Mouse (Mus musculus) brain, adult 2 months (tissue): ENCODE results near the gene Mindy3.

Source experiments
- DNase-seq: peaks from one replicate; pipeline ENCODE4 v3.0.0; 2011; ENCODE audit warnings: low read depth, low spot score

Gene Mindy3

DNA sequence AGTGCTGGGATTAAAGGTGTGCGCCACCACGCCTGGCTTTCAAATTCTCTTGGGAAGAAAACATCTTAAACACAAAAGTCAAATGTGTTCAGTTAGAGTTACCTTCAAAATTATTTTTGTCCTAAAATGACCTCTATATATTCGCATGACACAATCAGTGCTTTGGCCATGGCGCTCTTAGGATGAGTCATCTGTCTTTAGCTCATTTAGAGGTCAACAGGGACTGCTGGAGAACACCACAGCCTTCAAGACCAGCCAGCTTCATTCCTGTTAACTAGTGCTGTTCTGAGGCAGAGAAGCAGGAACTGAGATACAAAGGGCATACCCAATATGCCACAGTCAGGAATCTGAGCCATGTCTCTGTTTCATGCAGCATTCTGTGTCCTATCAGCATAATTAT is 47.9 kb downstream of the Mindy3 start:
- DNase-seq, result no peak

DNA sequence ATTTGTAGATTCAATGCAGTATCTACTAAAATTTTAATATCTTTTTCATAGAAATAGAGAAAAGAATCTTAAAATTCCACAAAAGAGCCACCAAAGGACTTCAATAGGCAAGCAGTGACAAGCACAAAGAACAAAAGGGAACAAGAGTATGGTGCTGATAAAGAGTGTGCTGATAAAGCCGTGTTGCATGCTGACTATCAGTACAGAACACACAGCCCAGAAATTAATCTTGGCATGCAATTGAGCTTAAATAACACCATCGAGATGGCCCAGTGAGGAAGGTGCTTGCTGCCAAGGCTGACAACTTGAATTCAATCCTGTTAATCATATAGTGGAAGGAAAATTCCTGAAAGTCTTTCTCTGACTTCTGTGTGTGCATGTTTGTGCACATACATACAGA is 50.8 kb downstream of the Mindy3 start:
- no peak for DNase-seq

DNA sequence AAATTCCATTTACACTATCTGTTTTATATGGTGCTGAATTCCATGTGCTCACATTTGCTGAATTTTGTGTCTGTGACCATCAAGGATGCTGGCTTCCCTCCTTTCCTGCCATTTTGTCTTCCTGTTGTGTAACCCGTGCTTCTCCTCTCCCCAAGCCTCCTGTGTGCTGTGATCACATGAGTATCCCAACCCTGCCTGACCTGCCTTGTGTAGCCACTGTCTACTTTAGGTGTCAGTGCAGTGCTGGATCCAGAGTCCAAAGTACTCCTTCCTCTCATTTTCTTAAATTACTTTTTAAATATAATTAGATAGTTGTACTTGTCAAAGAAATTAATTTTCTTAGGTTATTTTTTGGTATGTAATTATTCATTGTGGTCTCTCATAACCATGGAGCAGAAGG is 51.3 kb downstream of the Mindy3 start:
- DNase-seq, result no peak

DNA sequence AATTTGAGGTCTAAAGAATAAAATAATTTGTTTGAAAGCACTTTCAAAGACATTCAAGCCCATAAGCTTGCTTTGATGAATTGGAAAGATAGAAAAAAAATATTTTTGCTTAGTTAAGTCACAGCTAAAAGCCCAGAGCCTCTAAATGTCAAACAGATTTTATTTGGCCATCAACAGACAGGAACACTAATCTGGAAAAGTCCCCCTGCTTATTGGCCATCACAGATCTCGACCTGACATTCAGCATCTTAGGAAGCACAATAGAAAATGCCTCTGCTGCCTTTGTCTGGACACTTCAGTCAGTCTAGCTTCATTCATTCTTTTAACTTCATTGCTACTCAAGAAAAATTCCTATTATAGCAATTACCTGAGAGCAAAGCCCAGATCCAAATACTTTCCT is 58.0 kb downstream of the Mindy3 start:
- no peak for DNase-seq

DNA sequence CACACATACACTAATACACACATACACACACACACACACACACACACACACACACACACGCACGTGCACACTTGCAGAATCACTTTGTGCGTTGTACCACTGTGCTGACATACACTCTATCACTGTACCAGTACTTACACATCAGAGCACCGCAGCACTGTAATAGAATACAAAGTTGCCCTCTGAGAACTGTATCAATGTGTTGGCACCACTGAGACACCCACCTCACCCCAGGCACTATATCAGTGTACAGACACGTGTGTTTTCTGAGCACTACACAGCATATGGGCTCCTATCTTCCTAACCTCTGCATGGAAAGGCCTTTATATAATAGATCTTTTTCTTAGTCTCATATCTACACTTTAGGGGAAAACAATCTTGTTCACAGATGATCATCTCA is 64.4 kb downstream of the Mindy3 start:
- no peak for DNase-seq

DNA sequence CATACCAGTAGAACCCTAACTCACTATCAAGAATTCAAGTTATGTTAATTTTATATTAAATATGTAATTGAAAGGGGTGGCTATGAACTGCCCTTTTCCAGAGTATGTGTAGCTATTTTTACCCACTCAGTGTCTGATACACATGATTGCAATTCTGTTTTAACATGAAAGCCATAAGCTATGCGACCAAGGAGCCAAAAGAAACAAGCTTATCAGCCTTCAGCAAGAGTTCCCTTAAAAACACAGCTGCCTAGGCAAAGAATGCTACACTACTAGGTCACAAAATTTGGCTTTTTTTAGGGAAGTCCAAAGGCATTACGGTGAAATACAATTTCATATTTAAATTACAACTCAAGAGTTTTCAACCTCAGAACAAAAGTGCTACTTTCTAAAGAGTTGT is 70.4 kb downstream of the Mindy3 start:
- DNase-seq, result no peak

DNA sequence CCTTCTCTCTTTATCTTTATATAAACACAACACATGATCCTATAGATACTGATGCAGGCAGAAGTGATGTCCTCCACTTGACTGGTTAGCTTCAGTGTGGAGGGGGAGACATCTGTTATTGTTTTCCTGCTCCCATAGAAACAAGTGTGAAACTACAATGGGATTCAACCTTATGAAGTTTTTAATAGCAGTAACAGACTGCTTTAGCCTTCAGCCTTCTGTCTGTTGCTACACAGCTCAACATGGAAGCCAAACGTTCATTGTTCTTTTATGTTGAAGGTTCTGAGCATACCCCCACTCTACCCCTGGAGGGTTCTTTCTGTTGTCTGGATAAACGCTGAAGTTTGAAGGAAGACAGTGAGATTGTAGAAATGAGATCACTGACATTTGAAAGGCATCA is 87.3 kb downstream of the Mindy3 start:
- DNase-seq, result peak; percentile 73

DNA sequence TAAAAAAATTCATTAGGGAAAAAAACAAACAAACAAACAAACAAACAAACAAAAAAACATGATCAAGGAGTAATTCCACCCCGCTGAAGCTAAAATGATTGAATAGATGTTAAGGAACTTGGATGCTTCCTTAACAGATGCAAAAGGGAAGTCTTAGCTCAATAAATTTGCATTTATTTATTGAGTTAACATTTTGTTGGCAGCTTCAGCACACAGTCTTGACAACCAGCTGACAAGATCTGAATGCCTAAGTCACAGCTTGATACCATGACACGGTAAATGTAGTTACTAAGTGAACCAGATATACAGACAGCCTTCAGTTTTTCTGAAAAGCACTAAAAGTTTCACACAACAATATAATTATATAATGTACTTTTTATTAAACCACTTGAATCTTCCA is 89.7 kb downstream of the Mindy3 start:
- no peak for DNase-seq

DNA sequence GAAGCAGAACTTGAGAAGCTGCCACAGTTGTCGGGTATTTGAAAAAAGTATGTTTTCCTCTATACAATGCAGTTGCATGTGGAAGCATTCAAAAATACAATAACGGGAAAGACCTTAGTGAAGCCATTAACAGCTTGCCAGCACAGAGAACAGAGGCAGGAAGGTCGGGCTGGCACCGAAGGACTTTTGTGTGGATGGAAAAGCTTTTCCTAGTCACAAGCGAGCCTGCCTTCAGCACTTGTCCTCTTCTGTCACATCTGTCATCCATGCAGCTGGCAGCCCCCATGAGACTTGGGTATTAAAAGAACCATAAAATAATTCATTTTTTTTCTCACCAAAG is 90.2 kb downstream of the Mindy3 start:
- DNase-seq, result no peak

DNA sequence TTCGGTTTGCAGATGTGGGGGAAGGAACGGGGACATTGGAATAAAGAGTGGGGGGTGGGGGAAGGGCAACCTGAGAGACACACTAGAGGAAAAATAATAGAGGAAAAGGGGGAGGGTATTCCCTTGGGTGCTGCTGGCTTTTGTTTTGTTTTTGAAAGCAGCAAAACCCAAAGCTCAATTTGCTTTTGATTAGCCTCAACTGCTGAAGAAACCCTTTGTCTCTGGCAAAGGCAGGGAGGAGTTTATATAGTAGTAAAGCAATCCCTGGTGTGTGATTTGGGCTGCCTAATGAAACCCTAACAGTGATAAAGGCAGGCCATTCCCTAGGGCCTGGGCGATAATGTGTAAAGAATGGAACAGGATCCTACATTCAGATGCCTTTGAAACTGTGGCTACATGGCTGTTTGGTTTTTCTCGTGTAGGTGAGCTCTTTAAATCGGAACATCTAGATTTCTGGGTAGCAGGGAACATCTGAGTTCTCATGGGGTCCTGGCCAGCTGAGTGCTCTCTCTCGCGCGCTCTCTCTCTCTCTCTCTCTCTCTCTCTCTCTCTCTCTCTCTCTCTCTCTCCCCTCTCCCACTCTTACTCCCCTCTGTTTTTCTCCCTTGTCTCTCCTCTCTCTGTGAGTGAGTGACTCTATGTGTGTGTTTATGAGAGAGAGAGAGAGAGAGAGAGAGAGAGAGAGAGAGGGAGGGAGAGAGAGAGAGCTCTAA is 90.8 kb downstream of the Mindy3 start:
- no peak for DNase-seq

DNA sequence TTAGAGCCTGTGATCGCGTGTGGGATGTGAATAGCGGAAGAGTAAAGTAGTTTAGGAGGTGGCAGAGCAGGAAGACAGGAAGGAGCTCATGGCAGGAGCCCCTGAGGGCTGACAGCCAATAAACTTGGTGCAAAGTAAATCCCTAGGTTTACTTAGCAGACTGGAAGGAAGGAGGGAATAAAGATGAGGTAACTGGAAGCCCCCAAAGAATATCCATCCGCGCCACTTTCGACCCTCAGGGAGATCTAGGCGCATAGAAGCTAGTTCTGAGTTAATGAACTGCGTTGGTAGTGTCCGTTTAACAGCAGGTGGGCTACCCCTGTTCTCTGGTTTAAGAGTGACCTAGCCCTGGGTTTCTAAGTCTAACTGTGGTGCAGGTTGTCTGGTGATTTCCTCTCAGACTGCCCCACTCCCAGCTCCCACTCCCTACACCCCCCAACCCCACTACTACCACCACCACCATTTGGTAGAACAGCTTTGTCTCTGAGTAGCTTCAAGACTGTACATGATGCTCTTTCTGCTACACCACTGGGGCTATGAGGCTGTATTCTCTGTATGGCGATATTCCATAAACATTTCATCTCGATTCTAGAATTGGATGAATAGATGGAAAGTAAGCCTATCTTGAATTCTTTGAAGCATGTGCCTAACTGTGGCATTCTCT is 91.4 kb downstream of the Mindy3 start:
- DNase-seq, result no peak

DNA sequence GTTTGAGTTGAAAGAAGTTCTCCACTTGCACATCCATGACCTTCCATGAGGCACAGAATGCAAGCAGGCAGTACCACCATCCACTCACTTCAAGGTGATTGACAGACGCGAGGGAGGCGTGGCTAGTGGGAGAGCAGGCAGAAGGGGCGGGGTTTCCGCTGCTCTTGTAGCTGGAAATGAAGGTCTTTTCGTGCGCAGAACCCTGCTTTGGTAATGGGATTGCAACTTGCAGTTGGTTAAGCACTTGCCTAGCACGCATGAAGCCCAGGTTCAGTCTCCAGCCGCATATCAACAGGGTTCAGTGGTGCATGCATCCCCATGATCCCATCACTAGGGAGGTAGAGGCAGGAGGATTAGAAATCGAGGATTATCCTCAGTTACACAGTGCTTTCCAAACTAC is 92.1 kb downstream of the Mindy3 start:
- no peak for DNase-seq

DNA sequence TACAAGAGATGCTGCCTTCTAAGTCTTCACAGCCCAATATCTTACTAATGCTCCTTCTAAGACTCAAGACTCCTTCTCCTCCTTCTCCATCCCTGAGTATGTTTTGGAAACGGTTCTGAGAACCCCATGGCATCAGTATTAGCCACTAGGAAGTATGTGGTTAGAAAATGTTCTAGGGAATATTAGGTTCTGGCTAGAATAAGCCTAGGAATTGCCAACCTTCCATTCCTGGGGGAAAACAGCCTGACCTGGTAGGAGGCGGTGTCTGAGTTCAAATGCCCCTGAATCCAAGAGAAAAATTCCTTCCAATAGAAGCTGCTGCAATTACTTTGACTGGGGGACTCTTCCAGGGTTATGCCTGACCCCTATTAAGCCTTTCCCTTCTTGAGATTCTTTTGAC is 93.4 kb downstream of the Mindy3 start:
- DNase-seq, result no peak

DNA sequence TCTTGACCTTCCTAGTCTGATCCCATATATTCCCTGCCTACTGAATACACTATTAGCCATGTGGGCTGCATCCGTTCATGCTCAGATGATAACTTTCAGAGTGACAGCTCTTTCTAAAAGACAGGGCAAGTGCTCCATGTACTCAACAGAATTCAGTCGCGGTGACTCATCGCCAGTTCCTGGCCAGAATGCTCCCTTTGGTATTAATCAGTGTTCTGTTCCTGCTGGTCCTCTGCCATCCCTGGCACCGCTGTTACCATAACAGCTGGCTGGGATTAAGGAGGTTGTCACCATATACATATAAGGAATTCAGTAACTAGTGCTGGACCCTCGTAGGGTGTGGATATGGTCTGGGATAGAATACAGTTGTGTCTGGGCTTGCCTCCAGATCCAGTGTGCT is 93.9 kb downstream of the Mindy3 start:
- DNase-seq, result peak; percentile 61

DNA sequence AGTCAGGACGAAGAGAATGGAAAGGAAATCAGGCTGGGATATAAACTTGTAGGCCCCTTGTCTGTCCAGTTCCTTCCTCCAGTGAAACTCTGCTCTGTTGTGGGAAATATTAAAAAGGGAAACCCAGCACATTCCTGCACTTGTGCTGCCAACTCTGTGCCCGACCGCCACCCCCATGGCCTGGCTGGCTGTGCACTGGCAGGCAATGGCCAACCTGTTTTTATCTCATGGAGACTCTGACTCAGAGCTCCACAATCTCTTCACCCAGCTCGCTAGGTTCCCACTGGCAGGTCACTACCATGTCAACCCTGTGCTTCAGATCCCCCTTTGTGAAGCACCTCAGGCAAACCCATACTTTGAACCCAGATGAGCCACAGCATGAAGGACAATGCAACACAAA is 98.4 kb downstream of the Mindy3 start:
- DNase-seq, result no peak

DNA sequence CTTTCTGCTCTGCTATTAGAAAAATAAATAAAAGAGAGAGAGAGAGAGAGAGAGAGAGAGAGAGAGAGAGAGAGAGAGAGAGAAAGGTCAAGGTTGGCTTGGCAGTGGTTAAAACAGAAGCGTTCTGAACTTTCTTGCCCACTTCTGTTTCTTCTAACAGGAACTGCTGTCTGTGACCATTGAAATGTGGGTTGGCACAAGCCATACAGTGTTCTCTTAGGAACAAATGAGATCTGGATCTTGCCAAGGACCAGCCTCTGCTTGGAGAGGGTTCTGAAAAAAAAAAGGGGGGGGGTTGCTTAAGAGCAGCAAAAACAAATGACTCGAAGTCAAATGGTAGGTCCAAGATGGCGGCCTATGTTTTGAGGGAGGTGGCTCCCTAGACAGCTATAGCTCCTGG is 100.6 kb downstream of the Mindy3 start:
- no peak for DNase-seq

DNA sequence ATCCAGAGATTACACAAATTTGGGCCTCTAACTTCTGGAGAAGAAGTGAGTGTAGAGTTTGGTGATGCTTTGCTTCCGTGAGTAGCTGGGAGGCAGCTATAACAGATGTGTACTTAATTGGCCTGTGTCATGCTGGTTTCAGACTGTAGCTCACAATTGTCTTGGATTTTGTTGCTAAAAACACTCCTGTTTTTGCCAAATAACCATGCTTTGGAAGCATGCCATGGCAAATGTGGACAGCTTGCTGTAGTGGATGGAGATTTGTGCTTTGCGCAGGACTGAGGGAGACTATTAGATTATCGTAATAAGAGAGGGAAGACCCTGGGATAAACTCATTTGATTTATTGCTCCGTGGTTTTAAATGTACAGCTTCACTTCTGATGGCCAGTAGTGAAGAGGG is 101.2 kb downstream of the Mindy3 start:
- peak; percentile 26 for DNase-seq

DNA sequence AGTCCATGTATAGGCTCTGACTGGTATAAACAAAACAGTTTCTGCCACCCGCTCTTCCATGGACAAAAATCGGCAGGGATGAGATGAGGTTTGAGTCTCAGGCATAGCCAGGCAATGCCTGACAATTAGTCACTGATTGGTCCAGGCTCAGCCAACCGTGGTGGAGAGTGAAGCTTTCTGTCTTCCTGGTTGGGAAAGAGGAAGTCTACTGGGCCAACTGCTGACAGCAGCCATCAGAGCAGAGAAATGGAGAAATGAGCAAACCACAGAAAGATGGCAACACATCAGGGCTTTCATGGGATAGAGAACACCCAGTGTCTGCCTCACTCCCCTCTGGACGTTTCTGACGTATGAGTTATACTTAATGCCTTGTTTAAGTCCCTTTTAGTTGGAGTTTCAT is 101.9 kb downstream of the Mindy3 start:
- peak; percentile 41 for DNase-seq

DNA sequence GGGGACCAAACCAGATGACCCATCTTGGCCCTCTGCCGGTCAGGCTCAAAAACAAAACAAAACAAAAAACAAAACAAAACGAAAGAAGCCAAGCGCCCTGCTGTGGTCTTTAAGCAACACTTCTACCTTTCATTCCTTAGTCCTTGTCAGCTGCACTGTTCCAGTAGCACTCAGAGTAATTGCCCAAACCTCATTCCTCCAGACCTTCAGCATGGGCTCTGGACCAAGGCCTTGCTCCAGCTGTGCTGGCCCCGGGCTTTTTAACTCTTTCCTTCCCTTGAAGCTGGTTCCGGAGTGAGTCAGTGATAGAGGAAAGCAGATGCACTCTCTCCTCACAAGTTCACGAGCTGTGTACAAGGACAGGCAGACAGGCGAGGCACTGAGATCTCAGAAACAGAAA is 102.9 kb downstream of the Mindy3 start:
- DNase-seq, result no peak

DNA sequence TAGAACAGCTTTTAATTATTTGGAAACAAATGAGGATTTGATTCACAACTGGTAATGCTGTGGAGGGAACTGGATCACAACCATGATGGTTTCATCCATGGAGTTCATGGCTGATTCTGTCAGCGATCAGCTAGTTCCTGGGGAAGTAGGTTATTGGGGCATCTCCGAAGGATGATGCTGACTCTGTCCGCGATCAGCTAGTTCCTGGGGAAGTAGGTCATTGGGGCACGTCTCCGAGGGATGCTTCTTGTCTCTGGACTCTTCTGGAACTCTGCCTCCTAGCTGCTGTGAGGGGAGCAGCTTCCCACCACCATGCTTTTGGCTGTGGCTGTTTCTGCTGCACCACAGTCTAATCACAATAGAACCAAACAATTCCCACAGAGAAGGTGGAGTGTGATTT is 105.2 kb downstream of the Mindy3 start:
- no peak for DNase-seq

DNA sequence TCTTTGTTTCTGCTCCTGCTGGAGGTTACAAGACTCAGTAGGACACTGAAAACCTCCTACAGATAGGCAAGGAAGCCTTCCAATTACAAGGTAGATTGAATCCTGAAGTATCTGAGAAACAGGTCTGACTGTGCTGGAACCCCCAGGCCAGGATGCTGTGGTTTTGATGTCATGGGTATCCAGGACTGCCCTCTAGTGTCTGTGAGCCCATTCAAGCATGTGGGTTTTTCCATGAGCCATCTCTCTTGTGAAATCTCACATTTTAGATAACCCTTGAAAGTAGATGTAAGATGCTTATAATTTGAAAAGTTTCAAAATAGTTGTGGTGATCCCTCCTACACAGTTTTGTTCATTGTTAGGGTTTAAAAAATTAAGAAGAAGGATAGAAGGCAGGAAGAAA is 110.8 kb downstream of the Mindy3 start:
- DNase-seq, result peak; percentile 40

DNA sequence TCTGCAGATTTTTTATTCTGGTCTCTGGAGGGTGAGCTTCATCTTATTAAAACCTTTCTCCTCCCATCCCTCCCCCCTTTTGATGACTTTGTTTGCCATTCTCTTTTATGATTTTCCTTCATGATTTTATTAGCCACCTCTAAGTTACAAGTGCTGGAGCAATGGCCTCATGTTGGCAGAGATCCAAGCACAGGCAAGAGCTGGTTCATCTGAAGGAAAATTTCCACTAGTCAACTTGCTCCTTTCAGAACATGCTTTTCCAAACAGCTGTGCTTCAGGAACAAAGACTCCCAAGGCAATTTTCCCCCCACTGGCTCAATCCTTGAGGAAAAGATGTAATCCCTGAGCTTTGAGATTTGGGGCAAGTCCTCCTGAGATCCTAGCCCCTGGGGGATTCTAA is 112.0 kb downstream of the Mindy3 start:
- DNase-seq, result peak; percentile 41

DNA sequence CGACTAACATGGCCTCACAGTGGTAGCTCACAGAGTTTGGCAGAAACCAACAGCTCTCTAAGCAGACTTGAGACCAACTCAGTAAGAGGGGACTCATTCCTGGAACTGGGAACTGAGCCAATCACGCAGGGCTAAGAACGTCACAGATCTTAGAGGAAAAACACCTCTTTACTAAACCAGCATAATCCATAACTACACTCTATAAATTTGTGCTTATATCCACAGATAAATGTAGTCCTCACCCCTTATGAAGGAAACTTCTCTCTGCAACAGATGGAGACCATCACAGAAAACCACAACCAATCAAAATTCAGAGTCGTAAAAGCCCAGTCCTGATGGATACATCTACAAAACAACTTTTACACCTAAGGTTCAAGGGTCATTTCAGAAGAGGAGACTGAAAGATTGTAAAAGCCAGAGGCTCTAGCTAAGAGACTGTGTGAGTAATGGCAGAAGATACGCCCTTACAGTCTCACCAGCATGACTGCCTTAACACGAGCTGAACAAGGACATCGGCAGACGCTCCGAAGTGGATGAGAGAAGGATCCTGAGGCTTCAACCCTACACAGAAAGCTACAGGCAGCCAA is 114.1 kb downstream of the Mindy3 start:
- DNase-seq, result no peak
